8 mouse cellular contexts compared by ENCODE assay signal in genomic region chr6:83108762-83109668, GRCm38 (mm10). TPM values are rescaled to one million over a fixed set of nuclear protein-coding genes. Genes with fewer than 3 reads are reported as not detected.
A peak's percentile ranks its signal among the peaks of the same experiment; 100 is the strongest.
DNase-seq lines count a peak whose midpoint lies in the region; ATAC-seq lines count a peak whose summit lies in the region.

Gene Mrpl53, plus strand, starts transcription at chr6:83109040.

- peak within 1 kb of the TSS; percentile 88 for H3K9ac ChIP-seq in lung, embryonic 16.5 days (ENCODE audit: low read length)

- peak; percentile 82 for ATAC-seq in frontal cortex, adult (ENCODE audit: low TSS enrichment)
- peak; percentile 56 to 71 for ATAC-seq in hematopoietic stem cell, adult 5-6 weeks (replicated peaks in 1 of 2; ENCODE audit: insufficient read depth in 1 of 2, low FRiP score in 2 of 2, low TSS enrichment in 1 of 2, low read depth in 1 of 2, poor library complexity in 2 of 2, severe bottlenecking in 2 of 2)
- peak; percentile 89 for ATAC-seq in lung, embryonic 16.5 days (ENCODE audit: low read depth)

- peaks cover 15% of the 10 kb centered on the region for H3K4me1 ChIP-seq in lung, embryonic 16.5 days (replicated peaks; ENCODE audit: control insufficient read depth, insufficient read depth, low read length)

- H3K27ac ChIP-seq in lung, embryonic 16.5 days (ENCODE audit: low read length) = peak within 1 kb of the TSS; percentile 86

- no peaks in the 10 kb centered on the region; the same call in 1 of the 2 replicates for H3K36me3 ChIP-seq in lung, embryonic 16.5 days (ENCODE audit: control insufficient read depth, insufficient read depth, low read length)

- DNase-seq in ES-CJ7 (ENCODE audit: low read depth, low spot score) = peak; percentile 64
- peak; percentile 85 for DNase-seq in cerebellum, adult 8-10 months
- peak; percentile 72 for DNase-seq in layer of hippocampus, adult 9-11 months
- peak; percentile 65 for DNase-seq in ovary, adult 18-20 months (ENCODE audit: low spot score)
- DNase-seq in thymus, adult 18-20 months = peak; percentile 53 to 64

- peak within 1 kb of the TSS; percentile 78 for H3K4me3 ChIP-seq in lung, embryonic 16.5 days (ENCODE audit: low read length)

- peak within 1 kb of the TSS; percentile 64 for H3K4me2 ChIP-seq in lung, embryonic 16.5 days (ENCODE audit: low read depth, low read length)

- WGBS in lung, embryonic 16.5 days = under 1% methylated on average over 76 of the region's 76 CpGs

- H3K27me3 ChIP-seq in lung, embryonic 16.5 days (ENCODE audit: control insufficient read depth, insufficient read depth, low read depth, low read length) = no peaks in the 10 kb centered on the region

- H3K9me3 ChIP-seq in lung, embryonic 16.5 days (ENCODE audit: control insufficient read depth, low read length) = no peaks in the 10 kb centered on the region

RNA-seq across cellular contexts. Expression of gene Mrpl53, which starts in this region (rescaled TPM):
- 8.4 and 19.3 TPM in 2 replicates for total RNA-seq in hematopoietic stem cell, adult 5-6 weeks (2017)
- 137 and 138 TPM in 2 replicates for polyA plus RNA-seq in lung, embryonic 16.5 days (2015; fragmentation: Nextera tagmentation; extraction: Ambion mirVana)

Comparison
In these comparisons a context has a peak if more than half of its experiments do, and no peak if none do; other contexts are left out.
1. Peak in every context shown above with its lines: DNase-seq, ATAC-seq, H3K4me3 ChIP-seq and H3K27ac ChIP-seq.